Comparison of ENCODE assay signal across 18 mouse cellular contexts in the genomic region with DNA sequence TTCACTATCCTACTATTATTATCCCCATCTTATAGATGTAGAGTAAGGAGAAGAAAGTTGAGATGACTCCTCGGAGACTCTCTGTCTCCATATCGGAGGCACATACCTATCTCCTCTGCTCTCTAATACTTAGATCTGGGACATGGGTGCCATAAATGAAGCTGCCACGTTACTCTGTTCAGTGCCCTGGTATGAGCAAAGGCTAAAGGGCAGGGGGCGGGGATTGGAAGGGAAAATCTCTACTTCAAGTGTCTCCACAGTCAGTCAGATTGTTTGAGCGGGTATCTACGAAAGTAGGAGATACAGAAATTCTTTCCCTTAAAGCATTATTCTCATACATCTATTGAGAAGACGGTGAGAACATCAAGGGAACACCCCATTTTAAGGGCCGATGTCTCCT.
"Had no signal": no experiment of that assay in that cellular context is flagged by ENCODE, and none has a peak within 500 bp of the region (broad histone marks: within the 10 kb centered on the region; RNA-seq: fewer than 3 reads in every experiment).

No protein-coding gene starts in this region.

- H3K4me2 ChIP-seq: limb, embryonic 12.5 days; limb, embryonic 15.5 days; liver, embryonic 13.5 days; midbrain, embryonic 13.5 days had no signal

- H3K27ac ChIP-seq: hindbrain, postnatal 0 days; kidney, postnatal 0 days; limb, embryonic 12.5 days; limb, embryonic 15.5 days; liver, embryonic 13.5 days; macrophage; midbrain, embryonic 10.5 days; midbrain, embryonic 13.5 days; stomach, postnatal 0 days had no signal

- H3K36me3 ChIP-seq: limb, embryonic 12.5 days; limb, embryonic 15.5 days; liver, embryonic 13.5 days; midbrain, embryonic 10.5 days; midbrain, embryonic 13.5 days had no signal

- H3K4me3 ChIP-seq: limb, embryonic 12.5 days; limb, embryonic 15.5 days; liver, embryonic 13.5 days; midbrain, embryonic 10.5 days; midbrain, embryonic 13.5 days had no signal

- H3K9me3 ChIP-seq: limb, embryonic 12.5 days; limb, embryonic 15.5 days; liver, embryonic 13.5 days; midbrain, embryonic 10.5 days; midbrain, embryonic 13.5 days had no signal

- H3K27me3 ChIP-seq: limb, embryonic 12.5 days; limb, embryonic 15.5 days; liver, embryonic 13.5 days; midbrain, embryonic 13.5 days had no signal

- H3K9ac ChIP-seq: limb, embryonic 12.5 days; limb, embryonic 15.5 days; liver, embryonic 13.5 days; midbrain, embryonic 13.5 days had no signal

- ATAC-seq: hindbrain, postnatal 0 days; inflammation-experienced regulatory T-cells, adult 6 months; midbrain, embryonic 13.5 days had no signal

- DNase-seq: left cerebral cortex, postnatal 4 days; liver, embryonic 13.5 days; lung, adult 2 months; lung, postnatal 14 days; right cerebral cortex, postnatal 14 days; right cerebral cortex, postnatal 4 days; thymus, adult 2 months; thymus, postnatal 14 days; thymus, postnatal 4 days had no signal

- H3K4me1 ChIP-seq: limb, embryonic 15.5 days had no signal
